Mouse (Mus musculus) embryonic facial prominence, embryonic 12.5 days (tissue): ENCODE measurements at regions not wholly inside any gene's neighbourhood (a gene's known extent, or its start where the extent isn't known, plus 50 kb on each side); places are given as distances from the start of the nearest gene placed in this dataset.

Source experiments
- ATAC-seq: fragments of 200-750 bp; cut with Nextera tagmentation; 2 replicates; pipeline ENCODE4 v1.8.0; 2017; ENCODE audit not compliant: insufficient number of reproducible peaks, insufficient read depth, low FRiP score, low TSS enrichment
- H3K27ac ChIP-seq: fragments of 300-500 bp; sonication (generic); 2 replicates; pipeline ENCODE4 v1.5.1; 2016; ENCODE audit warnings: mild to moderate bottlenecking
- H3K27me3 ChIP-seq: fragments of 300-500 bp; sonication (generic); 2 replicates; pipeline ENCODE4 v1.6.1; 2016; ENCODE audit warnings: mild to moderate bottlenecking, moderate library complexity
- H3K36me3 ChIP-seq: fragments of 300-500 bp; sonication (generic); 2 replicates; pipeline ENCODE4 v1.6.1; 2016; ENCODE audit warnings: mild to moderate bottlenecking
- H3K4me1 ChIP-seq: fragments of 300-500 bp; sonication (generic); 2 replicates; pipeline ENCODE4 v1.6.1; 2016
- H3K4me2 ChIP-seq: fragments of 300-500 bp; sonication (generic); replicated peaks from 2 replicates; pipeline ENCODE4 v1.6.1; 2016; ENCODE audit warnings: mild to moderate bottlenecking, moderate library complexity
- H3K4me3 ChIP-seq: fragments of 300-500 bp; sonication (generic); 2 replicates; pipeline ENCODE4 v1.5.1; 2016; ENCODE audit warnings: mild to moderate bottlenecking
- H3K9ac ChIP-seq: fragments of 300-500 bp; sonication (generic); 2 replicates; pipeline ENCODE4 v1.6.1; 2016; ENCODE audit warnings: mild to moderate bottlenecking, moderate library complexity
- H3K9me3 ChIP-seq: fragments of 300-500 bp; sonication (generic); 2 replicates; pipeline ENCODE4 v1.6.1; 2016; ENCODE audit warnings: mild to moderate bottlenecking, moderate library complexity
- WGBS: fragments of 180-500 bp; shearing (Covaris S2); methylation state at CpG from one replicate; pipeline ENCODE4 v1.1.7; 2016; 5-methylcytosine and 5-hydroxymethylcytosine counted together

DNA sequence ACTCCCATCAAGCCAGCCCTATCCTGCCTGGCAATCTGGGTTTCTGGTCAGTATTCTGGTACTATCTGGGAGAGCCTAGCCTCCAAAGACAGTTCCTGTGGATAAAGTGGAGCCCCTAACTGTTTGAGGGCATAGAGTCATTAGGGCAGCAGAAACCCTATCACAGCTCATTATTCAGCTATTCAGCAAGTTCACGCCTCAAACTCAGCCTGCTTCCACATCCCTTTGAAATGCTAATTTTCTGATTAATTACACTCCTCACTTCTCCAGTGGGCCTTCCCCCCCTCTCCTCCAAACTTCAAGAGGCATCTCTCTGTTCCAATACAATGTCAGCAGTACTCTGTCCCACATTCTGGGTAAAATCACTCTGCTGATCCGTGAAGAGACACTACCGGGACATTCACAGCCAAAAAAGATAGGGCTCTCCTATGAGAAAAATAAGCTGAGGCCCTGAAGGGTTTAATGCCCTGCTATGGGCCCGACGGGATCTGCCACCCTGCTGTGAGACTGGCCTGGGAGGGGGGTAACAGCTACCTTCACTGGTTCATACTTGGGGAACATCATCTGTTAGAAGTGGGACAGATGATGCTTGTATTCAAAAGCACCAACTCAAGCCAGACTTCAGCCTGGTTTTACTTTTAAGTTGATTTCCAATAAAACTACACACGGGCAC is 220.0 kb upstream of the Zdhhc25 start:
- 23% methylated on average over 6 of the region's 6 CpGs for WGBS
- Histone ChIP-seq H3K36me3 (no peaks in the 10 kb centered on the region), H3K27ac (no peak overlapping the region), H3K4me2 (no peak overlapping the region), H3K4me3 (no peak overlapping the region), H3K4me1 (no peaks in the 10 kb centered on the region), H3K9me3 (no peaks in the 10 kb centered on the region), H3K27me3 (no peaks in the 10 kb centered on the region), H3K9ac (no peak overlapping the region)
- ATAC-seq = no peak

DNA sequence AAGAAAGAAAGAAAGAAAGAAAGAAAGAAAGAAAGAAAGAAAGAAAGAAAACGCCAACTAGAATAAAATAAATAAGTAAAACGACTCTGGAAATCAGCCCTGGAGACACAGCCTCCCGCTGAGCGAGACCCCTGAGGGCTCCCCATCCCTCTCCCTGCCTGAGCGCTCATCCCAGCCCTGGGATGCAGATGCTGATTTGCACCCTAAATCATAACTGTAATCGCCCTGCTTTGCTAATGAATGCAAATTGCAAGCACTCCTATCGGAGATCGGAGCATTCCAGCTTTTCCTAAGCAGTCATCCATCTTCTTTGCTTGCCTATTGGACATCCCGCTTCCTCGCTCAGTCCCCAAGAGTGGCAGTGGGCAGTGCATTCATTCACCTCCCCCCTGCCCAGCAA is 218.7 kb upstream of the Zdhhc25 start:
- Histone ChIP-seq H3K27ac (no peak overlapping the region), H3K9ac (no peak overlapping the region), H3K4me1 (no peaks in the 10 kb centered on the region), H3K27me3 (no peaks in the 10 kb centered on the region), H3K9me3 (no peaks in the 10 kb centered on the region), H3K36me3 (no peaks in the 10 kb centered on the region), H3K4me2 (no peak overlapping the region), H3K4me3 (no peak overlapping the region)
- ATAC-seq = no peak
- 54% methylated on average over 10 of the region's 10 CpGs for WGBS

DNA sequence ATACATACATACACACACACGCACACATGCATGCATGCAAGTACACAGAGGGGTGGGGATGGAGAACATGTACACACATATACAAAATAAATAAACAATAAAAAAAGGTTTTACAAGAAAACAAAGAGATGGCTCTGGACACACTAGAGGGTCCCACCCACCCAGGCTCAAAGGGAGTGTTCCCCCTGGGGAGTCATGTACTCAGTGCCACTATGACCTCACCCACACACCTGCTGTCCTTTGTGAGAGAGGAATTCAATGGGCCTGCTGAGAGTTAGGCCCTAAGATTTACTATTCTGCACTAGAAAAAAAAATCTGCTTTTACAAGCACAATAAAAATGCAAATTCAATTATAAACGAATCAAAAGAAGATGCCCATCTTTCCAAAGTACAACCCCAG is 214.2 kb upstream of the Zdhhc25 start:
- Histone ChIP-seq H3K27ac (no peak overlapping the region), H3K4me3 (no peak overlapping the region), H3K9me3 (no peaks in the 10 kb centered on the region), H3K4me2 (no peak overlapping the region), H3K27me3 (no peaks in the 10 kb centered on the region), H3K4me1 (no peaks in the 10 kb centered on the region), H3K36me3 (no peaks in the 10 kb centered on the region), H3K9ac (no peak overlapping the region)
- 75% methylated on average over 2 of the region's 2 CpGs for WGBS
- no peak for ATAC-seq

DNA sequence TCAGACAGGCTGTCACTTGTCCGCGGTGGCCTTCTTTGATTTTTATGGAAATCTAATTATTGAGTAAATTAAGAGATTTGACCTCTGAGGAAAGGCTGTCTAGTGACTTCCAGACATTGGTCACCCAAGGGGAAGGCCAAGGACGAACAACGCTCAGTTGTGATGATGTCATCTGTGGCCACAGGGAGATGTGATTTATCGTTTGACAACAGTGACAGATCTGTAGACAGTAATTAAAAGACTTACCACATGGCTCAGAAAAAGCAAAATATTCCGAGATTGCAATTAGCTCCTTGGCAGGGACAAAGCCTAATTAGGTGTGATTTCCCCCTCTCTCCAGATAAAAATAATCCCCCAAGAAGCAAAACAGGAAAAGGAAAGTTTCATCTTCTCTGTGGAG is 213.4 kb upstream of the Zdhhc25 start:
- Histone ChIP-seq H3K4me3 (no peak overlapping the region), H3K9ac (no peak overlapping the region), H3K27ac (no peak overlapping the region), H3K4me1 (no peaks in the 10 kb centered on the region), H3K9me3 (no peaks in the 10 kb centered on the region), H3K27me3 (no peaks in the 10 kb centered on the region), H3K36me3 (no peaks in the 10 kb centered on the region), H3K4me2 (no peak overlapping the region)
- no peak for ATAC-seq
- WGBS = 71% methylated on average over 6 of the region's 6 CpGs

DNA sequence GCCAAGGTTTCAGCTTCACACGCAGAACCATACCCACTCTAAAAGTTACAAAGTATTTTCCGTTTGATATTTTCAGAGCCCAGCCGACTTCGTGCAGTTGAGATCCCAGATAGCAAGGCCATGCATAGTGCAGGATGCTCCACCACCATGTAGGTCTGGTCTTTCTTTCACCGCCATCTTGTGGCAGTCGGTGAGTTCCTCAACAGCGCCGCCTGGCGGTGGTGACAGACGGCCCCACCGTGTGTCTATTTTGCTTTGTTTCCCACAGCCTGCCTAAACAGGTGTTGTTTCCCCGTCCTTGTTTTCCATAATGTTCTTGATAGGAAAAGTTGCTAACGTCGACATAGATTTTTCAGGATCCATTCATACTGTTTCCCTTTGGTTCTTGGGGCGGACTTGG is 208.3 kb upstream of the Zdhhc25 start:
- Histone ChIP-seq H3K4me3 (no peak overlapping the region), H3K27me3 (no peaks in the 10 kb centered on the region), H3K9me3 (no peaks in the 10 kb centered on the region), H3K4me1 (no peaks in the 10 kb centered on the region), H3K36me3 (no peaks in the 10 kb centered on the region), H3K27ac (no peak overlapping the region), H3K9ac (no peak overlapping the region), H3K4me2 (no peak overlapping the region)
- whole genome bisulfite sequencing = 81% methylated on average over 15 of the region's 15 CpGs
- no peak for ATAC-seq

DNA sequence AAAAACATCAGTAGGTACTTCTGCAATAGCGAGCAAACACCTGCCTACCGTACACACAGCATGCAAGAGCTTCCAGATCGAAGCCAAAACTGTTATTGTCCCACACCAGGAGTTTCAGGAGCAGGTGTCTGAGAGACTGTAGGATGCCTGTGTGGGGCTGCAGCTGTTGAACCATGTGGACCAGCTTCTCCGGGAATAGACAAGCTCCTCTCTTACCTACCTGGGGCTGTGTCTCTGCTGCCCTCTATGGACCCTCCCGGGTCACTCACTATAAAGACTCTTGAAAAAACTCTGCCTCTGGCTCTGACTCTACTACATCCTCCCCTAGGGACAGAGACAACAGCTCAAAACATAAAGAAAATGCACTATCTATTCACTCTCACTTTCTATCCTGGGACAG is 201.0 kb upstream of the Zdhhc25 start:
- H3K4me2 ChIP-seq = no peak overlapping the region
- no peaks in the 10 kb centered on the region for H3K36me3 ChIP-seq
- no peak overlapping the region for H3K27ac ChIP-seq
- no peak overlapping the region for H3K9ac ChIP-seq
- ATAC-seq = no peak
- H3K27me3 ChIP-seq = no peaks in the 10 kb centered on the region
- no peak overlapping the region for H3K4me3 ChIP-seq
- no peaks in the 10 kb centered on the region for H3K9me3 ChIP-seq
- 52% methylated on average over 5 of the region's 5 CpGs for WGBS
- H3K4me1 ChIP-seq = no peaks in the 10 kb centered on the region

DNA sequence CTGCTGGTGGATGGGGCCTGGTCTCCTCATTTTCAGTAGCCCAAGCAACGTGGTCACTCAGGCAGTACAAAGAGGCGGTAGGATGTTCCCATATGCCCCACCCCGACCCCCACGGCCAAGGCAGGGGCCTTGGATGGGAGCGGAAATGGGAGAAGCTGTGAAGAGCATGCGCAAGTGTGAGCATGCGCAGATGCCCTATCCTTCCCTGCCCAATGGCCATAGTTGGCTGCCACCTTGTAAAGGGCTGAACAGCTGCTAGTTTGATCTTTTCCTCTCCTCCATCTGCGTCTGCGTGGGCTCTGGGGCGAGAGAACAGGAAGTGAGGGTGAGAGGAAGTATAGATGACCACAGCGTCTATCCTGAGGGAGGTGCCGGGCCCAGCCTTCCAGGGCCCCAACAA is 200.1 kb upstream of the Zdhhc25 start:
- Histone ChIP-seq H3K4me1 (no peaks in the 10 kb centered on the region), H3K9ac (no peak overlapping the region), H3K36me3 (no peaks in the 10 kb centered on the region), H3K4me3 (no peak overlapping the region), H3K27me3 (no peaks in the 10 kb centered on the region), H3K27ac (no peak overlapping the region), H3K4me2 (no peak overlapping the region), H3K9me3 (no peaks in the 10 kb centered on the region)
- 71% methylated on average over 12 of the region's 12 CpGs for WGBS
- no peak for ATAC-seq

DNA sequence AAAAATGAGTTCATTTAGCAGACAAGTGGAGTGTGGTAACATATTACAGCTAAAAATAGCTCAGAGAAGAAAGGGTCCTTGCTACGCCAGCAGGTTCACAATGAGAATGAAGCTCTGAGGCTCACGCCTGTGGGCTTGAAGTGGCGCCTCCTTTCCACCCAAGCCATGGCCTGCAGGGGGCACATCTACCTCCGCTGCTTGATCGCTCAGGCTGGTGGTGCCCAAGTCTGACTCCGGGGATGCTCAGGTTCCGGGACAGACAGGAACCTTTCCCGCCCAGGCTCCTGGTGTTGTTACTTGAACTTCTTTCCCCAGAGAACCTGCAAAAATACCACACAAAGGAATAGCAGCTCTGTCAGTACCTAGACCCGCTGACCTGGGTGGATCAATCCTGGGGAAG is 199.3 kb upstream of the Zdhhc25 start:
- Histone ChIP-seq H3K9me3 (no peaks in the 10 kb centered on the region), H3K4me2 (no peak overlapping the region), H3K27me3 (no peaks in the 10 kb centered on the region), H3K4me1 (no peaks in the 10 kb centered on the region), H3K27ac (no peak overlapping the region), H3K9ac (no peak overlapping the region), H3K36me3 (no peaks in the 10 kb centered on the region), H3K4me3 (no peak overlapping the region)
- 54% methylated on average over 9 of the region's 9 CpGs for WGBS
- no peak for ATAC-seq

DNA sequence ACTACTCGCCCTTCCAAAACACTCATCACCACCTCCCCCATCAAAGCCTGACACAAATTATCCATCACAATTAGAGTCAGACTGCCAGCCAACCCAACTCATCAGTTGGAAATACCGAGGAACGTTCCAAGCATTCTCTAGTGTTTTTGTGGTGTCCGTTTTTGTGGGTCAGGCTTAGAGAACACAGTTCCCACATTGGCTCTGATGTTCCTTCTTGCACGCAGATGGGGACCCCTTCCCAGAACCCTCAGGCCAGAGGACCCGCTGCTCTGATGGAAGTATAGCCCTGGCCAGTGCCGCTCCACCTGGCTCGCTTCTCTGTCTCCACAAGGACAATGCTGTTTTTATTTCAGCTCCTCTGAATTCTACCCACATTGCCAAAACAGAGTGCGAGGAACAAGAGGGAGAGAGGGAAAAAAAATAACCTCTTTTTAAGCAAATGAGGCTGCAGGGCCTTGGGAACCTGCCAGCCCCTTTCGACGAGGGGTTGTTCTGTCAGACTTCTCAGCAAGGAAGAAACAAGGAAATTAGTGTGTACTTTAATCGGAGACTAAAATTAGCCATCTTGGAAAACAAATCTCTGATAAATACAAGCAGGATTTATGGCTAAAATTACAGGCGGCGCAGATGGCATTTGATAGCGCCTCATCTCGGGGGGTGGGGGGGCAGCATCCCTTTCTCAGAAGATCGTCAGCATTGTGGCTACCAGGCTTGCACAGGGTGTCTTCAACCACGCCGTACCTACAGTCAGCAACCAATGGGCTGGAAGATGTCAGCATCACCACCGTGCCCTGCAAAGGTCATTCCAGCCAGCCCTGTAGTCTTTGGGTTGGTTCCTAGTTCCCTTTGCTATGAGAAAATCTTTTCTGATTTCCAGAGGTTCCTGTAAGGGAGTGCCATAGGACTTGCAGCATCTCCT is 191.4 kb upstream of the Zdhhc25 start:
- Histone ChIP-seq H3K9me3 (peaks cover 4% of the 10 kb centered on the region; the same call in 1 of the 2 replicates), H3K4me3 (no peak overlapping the region), H3K9ac (no peak overlapping the region), H3K27ac (no peak overlapping the region), H3K36me3 (no peaks in the 10 kb centered on the region), H3K4me1 (no peaks in the 10 kb centered on the region), H3K4me2 (no peak overlapping the region), H3K27me3 (no peaks in the 10 kb centered on the region)
- ATAC-seq = no peak
- WGBS = 76% methylated on average over 20 of the region's 20 CpGs

DNA sequence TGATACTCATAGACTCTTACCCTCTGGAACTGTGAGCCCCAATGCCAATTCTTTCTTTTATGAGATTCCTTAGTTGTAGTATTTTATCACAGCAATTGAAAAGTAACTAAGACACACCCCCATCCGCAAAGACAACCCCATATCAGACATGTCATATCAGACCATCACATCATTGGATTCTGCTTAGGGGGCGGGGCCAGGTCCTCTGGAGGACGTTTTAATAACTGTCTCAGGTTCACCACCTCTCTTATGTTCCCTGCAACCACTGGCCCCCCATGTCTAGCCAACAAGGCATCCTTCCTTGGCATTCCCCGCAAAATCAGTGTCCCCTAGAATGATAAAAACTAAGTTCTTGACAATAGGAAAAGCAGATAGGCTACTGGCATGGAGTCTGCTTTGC is 185.9 kb upstream of the Zdhhc25 start:
- Histone ChIP-seq H3K4me1 (no peaks in the 10 kb centered on the region), H3K27ac (no peak overlapping the region), H3K4me2 (no peak overlapping the region), H3K9me3 (peaks cover 4% of the 10 kb centered on the region; the same call in 1 of the 2 replicates), H3K4me3 (no peak overlapping the region), H3K9ac (no peak overlapping the region), H3K36me3 (no peaks in the 10 kb centered on the region), H3K27me3 (no peaks in the 10 kb centered on the region)
- WGBS = 79% methylated on average over 4 of the region's 4 CpGs
- ATAC-seq = no peak

DNA sequence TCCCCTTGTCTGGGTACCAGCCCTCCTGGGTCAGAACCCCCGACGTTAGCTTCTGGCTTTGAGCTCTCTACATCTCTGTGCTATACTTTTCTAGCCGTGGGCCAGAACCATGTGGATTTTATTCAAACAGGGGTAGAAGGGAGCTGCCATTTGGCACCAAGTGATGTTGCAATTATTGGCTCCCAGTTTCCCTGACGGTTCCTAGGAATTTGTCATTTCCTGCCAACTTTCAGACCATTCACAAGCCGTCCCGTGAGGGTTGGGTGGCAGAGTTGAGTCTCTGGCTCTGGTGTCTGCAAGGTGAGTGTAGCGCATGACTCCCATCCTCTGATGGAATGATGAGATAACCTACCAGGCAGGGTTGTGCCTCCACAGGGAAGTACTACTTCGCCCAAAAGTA is 181.2 kb upstream of the Zdhhc25 start:
- H3K27ac ChIP-seq = no peak overlapping the region
- no peak overlapping the region for H3K4me2 ChIP-seq
- no peak for ATAC-seq
- H3K4me1 ChIP-seq = no peaks in the 10 kb centered on the region
- no peaks in the 10 kb centered on the region for H3K36me3 ChIP-seq
- no peaks in the 10 kb centered on the region for H3K27me3 ChIP-seq
- no peak overlapping the region for H3K9ac ChIP-seq
- H3K9me3 ChIP-seq = no peaks in the 10 kb centered on the region
- 73% methylated on average over 8 of the region's 8 CpGs for WGBS
- H3K4me3 ChIP-seq = no peak overlapping the region

DNA sequence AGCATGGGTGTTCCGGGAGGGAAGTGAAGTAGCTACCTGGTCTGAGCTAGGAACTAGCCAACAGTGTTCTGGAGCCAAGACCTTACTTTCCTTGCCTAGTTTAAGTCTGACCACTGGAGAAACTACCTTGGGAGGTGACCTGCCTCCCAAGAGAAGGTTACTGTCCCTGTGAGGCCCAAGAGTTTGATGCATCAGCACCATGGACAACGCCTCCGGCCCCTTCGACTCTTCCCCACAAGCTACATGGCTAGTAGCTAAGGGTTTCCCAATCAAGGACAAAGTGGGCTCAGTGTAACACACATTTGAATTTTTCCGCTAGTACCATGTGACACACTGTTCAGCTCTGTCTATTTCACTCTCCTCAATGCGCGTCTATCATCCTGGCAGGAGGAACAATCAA is 171.7 kb upstream of the Zdhhc25 start:
- WGBS = 71% methylated on average over 7 of the region's 7 CpGs
- no peak overlapping the region for H3K4me3 ChIP-seq
- H3K27ac ChIP-seq = no peak overlapping the region
- no peaks in the 10 kb centered on the region for H3K27me3 ChIP-seq
- ATAC-seq = no peak
- H3K36me3 ChIP-seq = no peaks in the 10 kb centered on the region
- H3K9ac ChIP-seq = no peak overlapping the region
- no peak overlapping the region for H3K4me2 ChIP-seq
- no peaks in the 10 kb centered on the region for H3K4me1 ChIP-seq
- no peaks in the 10 kb centered on the region for H3K9me3 ChIP-seq
